Mouse (Mus musculus) inflammation-experienced regulatory T-cells (primary cell): ENCODE measurements around the gene Cacna1d. TPM values are rescaled to one million over a fixed set of nuclear protein-coding genes. Genes with fewer than 3 reads are reported as not detected.

Experiments
- polyA plus RNA-seq, 2 experiments: library from polyadenylated mRNA; unstranded; fragments of 100-300 nt; shearing (Covaris generic); gene quantifications; one replicate each; pipeline ENCODE4 v1.2.1; 2017

Cacna1d gene
- 1 to 10 TPM; 1.4 to 4.3 TPM for polyA plus RNA-seq

DNA sequence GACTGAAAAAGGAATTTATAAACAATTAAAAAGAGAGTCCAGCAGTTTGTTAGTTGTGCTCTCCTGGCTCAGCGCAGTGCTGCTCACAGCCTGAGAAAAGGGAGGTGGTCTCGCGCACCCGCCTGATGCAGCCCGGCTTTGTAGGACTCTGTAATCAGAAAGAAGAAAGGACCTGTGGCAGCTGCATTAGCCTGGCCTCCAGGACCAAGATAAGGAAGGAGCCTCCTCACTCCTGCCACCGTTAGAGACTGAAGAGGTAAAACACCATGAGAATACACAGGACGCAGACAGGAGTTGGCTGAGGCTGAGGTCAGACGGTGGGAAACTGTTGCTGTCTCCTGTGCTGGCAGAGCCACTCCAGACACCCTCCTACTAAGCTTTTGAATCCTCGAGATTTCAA is at the start of gene Cacna1d:
TSS of gene Cacna1d (minus strand) at position 114 of the 400 bp plus-strand sequence.

DNA sequence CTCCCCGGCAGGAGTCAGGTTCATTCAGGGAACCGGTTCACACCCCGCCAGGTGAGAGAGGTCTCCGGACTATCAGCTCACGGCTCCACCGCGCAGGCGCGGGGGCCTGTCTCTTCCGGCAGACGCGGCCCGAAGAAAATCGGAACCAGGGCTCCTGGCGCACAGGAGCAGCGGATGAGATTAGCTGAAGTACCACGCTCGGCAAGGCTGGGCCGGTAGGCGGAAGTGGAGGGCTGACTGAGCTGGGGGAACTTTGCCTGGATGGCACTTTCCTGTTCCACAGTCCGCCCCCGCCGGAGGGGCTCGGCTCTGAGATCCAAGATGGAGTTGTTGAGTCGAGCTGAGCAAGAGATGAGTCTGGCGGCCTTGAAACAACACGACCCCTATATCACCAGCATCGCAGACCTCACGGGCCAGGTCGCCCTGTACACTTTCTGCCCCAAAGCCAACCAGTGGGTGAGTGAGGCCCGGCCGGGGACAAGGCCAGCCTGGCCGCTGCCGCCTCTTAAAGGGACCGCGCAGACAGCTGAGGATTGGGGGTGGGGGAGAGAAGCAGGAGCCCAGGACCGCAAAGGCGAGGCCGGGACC is 11.8 kb downstream of the Cacna1d start, which contains the start of gene Dcp1a:
TSS of gene Dcp1a (plus strand) at position 175 of the 588 bp plus-strand sequence.

DNA sequence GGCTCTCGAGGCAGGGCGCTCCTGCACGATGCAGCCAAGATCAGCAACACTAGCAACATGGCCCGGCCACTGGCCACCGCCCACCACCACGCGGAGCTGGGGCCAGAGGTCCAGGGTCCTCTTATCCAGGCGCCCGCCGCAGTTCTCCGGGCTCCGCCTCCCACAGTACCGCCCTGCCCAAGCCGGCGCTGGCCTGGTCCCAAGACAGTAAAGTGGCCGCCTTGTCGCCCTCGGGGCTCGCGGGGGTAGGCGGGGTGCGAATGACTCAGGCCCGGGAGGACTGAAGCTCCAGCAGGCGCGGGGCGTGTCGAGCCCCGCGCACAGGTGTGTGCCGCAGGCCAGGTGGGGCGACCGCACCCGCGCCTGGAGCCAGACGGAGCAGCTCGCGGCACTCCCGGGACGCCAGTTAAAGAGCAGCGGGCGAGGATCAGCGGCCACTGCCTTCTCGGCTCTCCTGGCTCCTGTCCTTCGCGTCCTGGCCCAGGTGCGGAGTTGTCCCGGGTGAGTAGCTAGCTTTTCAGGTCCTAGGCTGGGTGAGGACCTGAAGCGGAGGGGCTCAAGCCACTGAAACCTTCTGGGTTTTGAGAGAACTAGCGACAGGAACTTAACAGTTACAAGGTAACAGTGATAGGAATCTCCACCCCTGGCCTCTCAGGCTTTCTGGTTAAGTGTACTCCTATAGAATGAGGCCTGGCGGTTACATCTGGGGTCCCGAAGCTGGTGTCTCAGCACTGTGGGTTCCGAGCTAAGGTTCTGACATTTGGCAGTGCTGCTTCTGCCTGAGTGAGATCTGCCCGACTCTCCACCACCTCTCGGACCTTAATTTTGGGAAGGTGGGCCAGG is 482.3 kb downstream of the Cacna1d start, which contains the start of the genes Il17rb and Chdh:
TSS of gene Il17rb (minus strand) at position 164 of the 843 bp plus-strand sequence.
TSS of gene Chdh (plus strand) at position 291 of the 843 bp plus-strand sequence.

Other genes with a start within 250 kb of the Cacna1d start
- 10 to 100 TPM; 50.7 to 51.3 TPM for gene Dcp1a, start 11.9 kb downstream of the Cacna1d start, polyA plus RNA-seq
- gene Tkt, start 56.9 kb upstream of the Cacna1d start, polyA plus RNA-seq, result 100 to 1,000 TPM; 183 to 196 TPM
- 100 to 1,000 TPM in 1 of 2 experiments, 10 to 100 TPM in 1; 97.7 to 104 TPM for gene Prkcd, start 134.8 kb upstream of the Cacna1d start, polyA plus RNA-seq
- gene Rft1, start 162.9 kb upstream of the Cacna1d start, polyA plus RNA-seq, result 10 to 100 TPM in 1 of 2 experiments, 1 to 10 TPM in 1; 9.9 to 15.6 TPM
- 10 to 100 TPM; 15.1 to 15.3 TPM for gene Sfmbt1, start 223.4 kb upstream of the Cacna1d start, polyA plus RNA-seq